Mouse (Mus musculus): ENCODE data around the gene Olfr609. TPM values are rescaled to one million over a fixed set of nuclear protein-coding genes. Genes with fewer than 3 reads are reported as not detected.

Olfr609 gene
- under 1 TPM in 1 of 2 experiments, not detected in 1; 0.17 TPM for polyA plus RNA-seq (2017; shearing (Covaris generic))

GRCm38 (mm10) chr7:103497962-103498361 is at the start of gene Olfr609:
Gene Olfr609, minus strand, starts transcription at chr7:103498062.

GRCm38 (mm10) chr7:103542617-103543016 is 44.8 kb upstream of the Olfr609 start, which contains the start of gene Olfr612:
Gene Olfr612, minus strand, starts transcription at chr7:103542717.

GRCm38 (mm10) chr7:103520746-103521145 is 22.9 kb upstream of the Olfr609 start, which contains the start of gene Olfr611:
Gene Olfr611, minus strand, starts transcription at chr7:103520846.

GRCm38 (mm10) chr7:103512022-103512421 is 14.2 kb upstream of the Olfr609 start, which contains the start of gene Olfr610:
Gene Olfr610, minus strand, starts transcription at chr7:103512122.

GRCm38 (mm10) chr7:103469577-103469976 is 28.3 kb downstream of the Olfr609 start, which contains the start of gene Olfr608:
Gene Olfr608, plus strand, starts transcription at chr7:103469877.

GRCm38 (mm10) chr7:103448746-103449145 is 49.1 kb downstream of the Olfr609 start, which contains the start of gene Olfr606:
Gene Olfr606, plus strand, starts transcription at chr7:103449046.

GRCm38 (mm10) chr7:103445339-103445738 is 52.5 kb downstream of the Olfr609 start, which contains the start of gene Olfr605:
Gene Olfr605, minus strand, starts transcription at chr7:103445439.

Other genes with a start within 250 kb of the Olfr609 start
- gene Usp17ld, start 245.6 kb downstream of the Olfr609 start, polyA plus RNA-seq (2017; shearing (Covaris generic)): not detected
- not detected for gene Olfr596, start 192.4 kb downstream of the Olfr609 start, polyA plus RNA-seq (2017; shearing (Covaris generic))
- under 1 TPM in 1 of 2 experiments, not detected in 1; 0.55 TPM for gene Olfr597, start 181.7 kb downstream of the Olfr609 start, polyA plus RNA-seq (2017; shearing (Covaris generic))
- gene Olfr598, start 174.5 kb downstream of the Olfr609 start, polyA plus RNA-seq (2017; shearing (Covaris generic)): not detected
- not detected for gene Olfr599, start 162.1 kb downstream of the Olfr609 start, polyA plus RNA-seq (2017; shearing (Covaris generic))
- not detected for gene Olfr600, start 148.4 kb downstream of the Olfr609 start, polyA plus RNA-seq (2017; shearing (Covaris generic))
- gene Olfr601, start 135.4 kb downstream of the Olfr609 start, polyA plus RNA-seq (2017; shearing (Covaris generic)): not detected
- not detected for gene Olfr603, start 111.9 kb downstream of the Olfr609 start, polyA plus RNA-seq (2017; shearing (Covaris generic))
- under 1 TPM in 1 of 2 experiments, not detected in 1; 0.25 TPM for gene Usp17lc, start 83.0 kb downstream of the Olfr609 start, polyA plus RNA-seq (2017; shearing (Covaris generic))
- not detected for gene Olfr605, start 52.6 kb downstream of the Olfr609 start, polyA plus RNA-seq (2017; shearing (Covaris generic))
- gene Olfr606, start 49.0 kb downstream of the Olfr609 start, polyA plus RNA-seq (2017; shearing (Covaris generic)): under 1 TPM in 1 of 2 experiments, not detected in 1; 0.07 TPM
- gene Olfr607, start 33.9 kb downstream of the Olfr609 start, polyA plus RNA-seq (2017; shearing (Covaris generic)): under 1 TPM in 1 of 2 experiments, not detected in 1; 0.05 TPM
- gene Olfr608, start 28.2 kb downstream of the Olfr609 start, polyA plus RNA-seq (2017; shearing (Covaris generic)): not detected
- gene Olfr610, start 14.1 kb upstream of the Olfr609 start, polyA plus RNA-seq (2017; shearing (Covaris generic)): not detected
- gene Olfr611, start 22.8 kb upstream of the Olfr609 start, polyA plus RNA-seq (2017; shearing (Covaris generic)): not detected
- gene Olfr612, start 44.7 kb upstream of the Olfr609 start, polyA plus RNA-seq (2017; shearing (Covaris generic)): not detected
- gene Olfr613, start 50.0 kb upstream of the Olfr609 start, polyA plus RNA-seq (2017; shearing (Covaris generic)): not detected
- under 1 TPM in 1 of 2 experiments, not detected in 1; 0.28 TPM for gene Olfr615, start 58.0 kb upstream of the Olfr609 start, polyA plus RNA-seq (2017; shearing (Covaris generic))
- gene Olfr616, start 71.1 kb upstream of the Olfr609 start, polyA plus RNA-seq (2017; shearing (Covaris generic)): under 1 TPM in 1 of 2 experiments, not detected in 1; 0.11 TPM
- gene Olfr617, start 75.0 kb upstream of the Olfr609 start, polyA plus RNA-seq (2017; shearing (Covaris generic)): not detected
- gene Olfr618, start 92.0 kb upstream of the Olfr609 start, polyA plus RNA-seq (2017; shearing (Covaris generic)): not detected
- gene Olfr619, start 102.5 kb upstream of the Olfr609 start, polyA plus RNA-seq (2017; shearing (Covaris generic)): not detected
- gene Olfr620, start 114.5 kb upstream of the Olfr609 start, polyA plus RNA-seq (2017; shearing (Covaris generic)): under 1 TPM; 0.06 to 0.15 TPM
- gene Olfr622, start 144.6 kb upstream of the Olfr609 start, polyA plus RNA-seq (2017; shearing (Covaris generic)): not detected
- gene Olfr623, start 165.6 kb upstream of the Olfr609 start, polyA plus RNA-seq (2017; shearing (Covaris generic)): under 1 TPM in 1 of 2 experiments, not detected in 1; 0.16 TPM
- under 1 TPM in 1 of 2 experiments, not detected in 1; 0.06 TPM for gene Olfr624, start 173.1 kb upstream of the Olfr609 start, polyA plus RNA-seq (2017; shearing (Covaris generic))
- not detected for gene Olfr625-ps1, start 184.7 kb upstream of the Olfr609 start, polyA plus RNA-seq (2017; shearing (Covaris generic))
- gene Olfr243, start 216.6 kb upstream of the Olfr609 start, polyA plus RNA-seq (2017; shearing (Covaris generic)): under 1 TPM in 1 of 2 experiments, not detected in 1; 0.41 TPM
- gene Olfr628, start 232.3 kb upstream of the Olfr609 start, polyA plus RNA-seq (2017; shearing (Covaris generic)): not detected
- not detected for gene Olfr629, start 246.9 kb upstream of the Olfr609 start, polyA plus RNA-seq (2017; shearing (Covaris generic))